Mouse (Mus musculus): ENCODE results near the gene Dhps.

The Dhps gene

DNA sequence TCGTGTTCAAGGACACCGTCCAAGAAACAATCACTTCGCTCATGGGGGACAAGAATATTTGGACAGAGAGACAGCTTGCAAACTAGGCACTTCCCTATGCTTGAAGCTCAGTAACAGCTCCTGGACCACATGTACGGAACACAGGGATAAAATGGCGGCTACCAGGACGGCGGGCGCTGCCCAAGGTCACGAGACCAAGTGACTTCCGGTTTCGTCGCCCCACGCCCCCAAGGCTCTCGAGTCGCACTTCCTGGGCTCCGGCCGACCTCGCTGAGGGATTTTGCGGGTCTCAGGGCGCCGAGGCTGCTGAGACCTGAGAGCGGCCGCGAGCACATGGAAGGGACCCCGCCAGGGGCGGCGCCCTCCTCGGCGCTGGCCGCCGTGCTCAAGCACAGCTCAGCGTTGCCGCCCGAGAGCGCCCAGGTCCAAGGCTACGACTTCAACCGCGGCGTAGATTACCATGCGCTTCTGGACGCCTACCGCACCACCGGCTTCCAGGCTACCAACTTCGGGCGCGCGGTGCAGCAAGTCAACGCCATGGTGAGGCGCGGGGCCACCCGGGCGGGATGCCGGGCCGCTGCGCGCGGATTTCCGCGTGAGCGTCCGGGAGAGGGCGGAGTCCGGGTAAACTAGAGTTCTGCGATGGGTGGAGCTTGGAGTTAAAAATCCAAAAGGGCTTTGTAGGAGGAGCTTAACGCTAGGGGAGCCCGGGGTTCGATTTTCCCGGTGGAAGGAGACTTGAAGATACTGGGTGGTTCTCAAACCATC lies at the start of gene Dhps:
Gene Dhps, plus strand, starts transcription at position 244 of the 768 bp plus-strand sequence.
- peak; percentile 92 for DNase-seq

DNA sequence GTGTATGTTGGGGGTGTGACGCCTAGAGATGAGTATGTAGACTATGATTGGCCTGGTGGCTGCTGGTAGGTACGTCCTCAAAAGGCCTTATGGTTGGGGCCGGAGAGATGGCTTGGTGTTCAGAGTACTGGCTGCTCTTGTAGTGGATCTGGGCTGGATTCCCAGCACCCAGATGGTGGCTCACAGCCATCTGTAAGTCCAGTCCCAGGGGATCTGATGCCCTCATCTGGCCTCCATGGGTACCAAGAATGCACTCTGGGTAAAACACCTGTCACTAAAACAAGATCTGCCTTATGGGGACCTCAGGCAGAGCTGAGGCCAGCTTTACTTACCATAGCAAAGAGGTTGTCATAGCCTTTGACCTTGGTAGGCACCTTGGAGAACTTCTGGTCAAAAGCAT lies 47.7 kb upstream of the Dhps start:
- DNase-seq = peak; percentile 50

DNA sequence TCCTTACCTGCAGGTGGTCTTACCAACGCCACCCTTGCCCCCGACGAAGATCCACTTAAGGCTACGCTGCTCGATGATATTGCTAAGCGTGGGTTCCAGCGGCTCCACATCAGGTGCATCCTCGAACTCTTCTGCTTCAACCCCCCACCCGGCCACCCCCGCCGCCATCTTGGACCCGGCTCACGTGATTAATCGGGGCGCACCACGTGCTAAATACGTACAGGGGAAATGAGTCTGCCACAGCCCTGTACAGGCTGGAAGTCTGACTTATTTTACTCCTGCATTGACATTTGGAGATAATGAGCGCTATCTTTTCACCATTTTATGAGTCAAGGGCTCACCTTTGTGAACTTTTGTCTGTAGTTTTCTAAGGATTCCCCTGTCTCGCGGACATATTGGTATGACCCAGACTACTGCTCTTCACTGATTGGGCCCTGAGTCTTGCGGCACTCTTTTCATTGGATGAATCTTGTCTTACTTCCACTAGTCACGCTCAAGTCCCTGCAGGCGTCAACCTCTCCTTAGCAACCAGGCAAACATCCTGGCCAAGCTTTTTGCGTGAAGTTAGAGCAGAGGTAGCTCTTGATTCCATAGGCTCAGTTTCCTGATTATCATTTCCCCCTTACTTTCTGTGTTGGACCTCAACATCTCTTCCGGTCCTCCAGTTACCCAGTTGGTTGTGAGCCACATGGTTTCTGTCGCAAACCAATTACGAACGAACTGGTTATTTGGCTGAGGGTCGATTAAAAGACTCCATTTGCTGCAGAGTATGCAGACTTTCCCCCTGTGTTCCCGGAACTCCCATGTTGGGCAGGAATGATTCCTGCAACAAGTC lies 46.2 kb upstream of the Dhps start, which contains the start of gene Asna1:
Gene Asna1, minus strand, starts transcription at position 184 of the 835 bp plus-strand sequence.
- DNase-seq = peak; percentile 85

DNA sequence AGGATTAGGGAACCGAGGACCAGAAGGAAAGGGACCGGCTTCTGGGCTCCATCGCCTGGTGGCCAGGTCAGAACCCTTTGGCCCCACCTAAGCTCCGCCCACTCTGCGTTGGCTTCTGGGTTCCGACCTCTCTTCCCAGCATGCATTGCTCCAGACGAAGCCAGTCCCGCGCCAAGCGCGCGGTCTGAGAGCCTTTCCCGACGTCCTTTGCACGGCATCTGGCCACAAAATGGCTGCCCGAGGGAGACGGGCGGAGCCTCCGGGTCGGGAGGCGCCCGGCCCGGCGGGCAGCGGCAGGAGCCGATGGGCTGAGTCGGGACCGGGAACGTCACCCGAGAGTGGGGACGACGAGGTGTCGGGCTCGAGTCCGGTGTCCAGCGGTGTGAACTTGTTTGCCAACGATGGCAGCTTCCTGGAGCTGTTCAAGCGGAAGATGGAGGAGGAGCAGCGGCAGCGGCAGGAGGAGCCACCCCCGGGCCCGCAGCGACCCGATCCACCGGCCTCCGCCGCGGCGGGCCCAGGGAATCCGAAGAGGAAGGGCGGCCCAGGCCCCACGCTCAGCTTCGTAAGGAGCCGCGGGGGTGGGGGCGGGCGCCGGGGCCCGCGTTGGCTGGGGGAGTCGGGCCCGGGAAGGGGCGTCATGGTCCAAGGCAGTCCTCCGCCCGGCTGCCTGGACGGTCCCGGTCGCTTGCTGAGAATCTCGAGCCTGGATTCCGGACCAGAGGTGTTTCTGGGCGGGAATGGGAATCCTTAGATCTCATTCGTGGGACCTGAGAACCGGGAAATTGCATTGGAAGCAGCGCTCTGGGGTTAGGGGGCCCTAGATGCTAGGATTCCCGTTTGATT lies 44.7 kb upstream of the Dhps start, which contains the start of gene Trir:
Gene Trir, plus strand, starts transcription at position 154 of the 846 bp plus-strand sequence.
- peak; percentile 98 for DNase-seq

DNA sequence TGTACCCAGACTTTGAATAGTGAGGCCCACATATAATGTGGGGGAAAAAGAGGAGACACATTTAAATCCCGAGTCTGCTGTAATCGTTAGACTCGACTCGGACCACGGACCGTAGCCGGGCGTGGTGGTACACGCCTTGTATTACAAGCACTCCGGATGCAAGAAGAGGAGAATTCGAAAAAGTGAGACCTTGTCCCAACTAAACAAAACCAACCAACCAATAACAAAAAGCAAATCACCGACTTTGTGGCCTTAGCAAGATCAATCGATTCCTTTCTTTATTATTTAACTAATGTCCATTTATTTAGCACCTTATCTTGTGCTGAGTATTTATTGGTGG lies 44.1 kb upstream of the Dhps start:
- no peak for DNase-seq

DNA sequence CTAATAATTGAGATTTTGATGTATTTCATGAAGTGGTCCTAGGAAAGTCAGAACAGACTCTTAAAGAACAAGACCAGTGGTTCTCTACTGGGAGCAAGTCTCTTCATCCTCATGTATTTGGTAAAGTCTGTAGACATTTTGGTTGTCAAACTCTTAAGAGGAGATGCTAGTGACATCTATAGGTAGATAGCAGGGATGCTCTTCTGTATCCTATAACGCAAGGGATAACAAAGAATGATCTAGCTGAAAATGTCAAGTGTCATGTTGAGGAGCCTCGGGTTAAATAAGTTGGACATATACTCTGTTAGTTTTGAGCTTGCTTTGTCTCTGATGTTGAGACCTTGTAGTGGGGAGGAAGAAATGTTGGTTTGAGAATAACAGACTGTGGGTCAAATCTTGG lies 43.6 kb upstream of the Dhps start:
- DNase-seq = no peak

DNA sequence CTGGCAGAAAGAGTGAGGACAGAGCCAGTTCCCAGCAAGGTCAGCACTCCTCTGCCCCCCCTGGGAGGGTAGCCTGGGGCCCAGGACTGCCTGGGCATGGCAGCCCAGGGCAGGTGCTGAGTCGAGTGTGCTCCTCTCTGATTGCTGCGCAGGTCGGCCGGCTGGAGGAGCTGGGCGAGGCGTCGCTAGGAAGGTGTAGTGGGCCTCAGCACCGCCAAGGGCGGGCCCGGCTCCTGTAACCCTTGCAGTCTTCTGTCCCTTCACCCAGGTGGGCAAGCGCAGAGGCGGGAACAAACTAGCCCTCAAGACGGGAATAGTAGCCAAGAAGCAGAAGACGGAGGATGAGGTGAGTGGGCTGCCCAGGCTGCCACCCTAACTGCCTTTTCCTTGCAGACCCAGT lies 42.3 kb upstream of the Dhps start:
- DNase-seq = peak; percentile 49

DNA sequence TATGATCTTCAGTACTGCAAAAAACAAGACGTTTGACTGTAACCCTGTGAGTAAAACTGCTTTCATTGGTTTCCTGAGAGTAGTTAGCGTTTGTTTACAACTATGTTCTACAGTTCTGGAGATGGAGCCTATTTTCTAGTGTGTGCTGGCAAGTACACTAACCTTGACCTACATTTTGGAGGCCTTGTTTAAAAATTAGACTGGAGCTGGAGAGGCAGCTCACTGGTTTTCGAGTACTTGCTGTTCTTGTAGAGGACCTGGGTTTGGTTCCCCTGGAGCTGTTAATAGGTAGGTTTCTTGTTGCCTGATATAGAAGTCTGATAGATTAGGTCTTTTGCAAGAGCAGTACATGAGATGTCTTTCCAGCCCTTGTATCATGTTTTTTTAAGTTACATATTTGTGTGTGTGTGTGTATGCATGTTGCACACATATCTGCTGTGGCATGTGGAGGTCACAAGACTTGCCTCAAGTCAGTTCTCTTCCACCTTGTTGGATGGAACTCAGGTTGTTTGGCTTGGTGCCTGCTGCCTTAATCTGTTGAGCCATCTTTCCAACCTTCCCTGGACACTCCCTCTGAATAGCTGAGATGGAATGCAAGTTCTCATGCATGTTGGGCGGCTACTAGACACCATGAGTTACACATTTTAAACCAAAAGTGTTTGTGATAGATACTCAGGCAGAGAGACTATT lies 38.8 kb upstream of the Dhps start:
- DNase-seq = no peak

DNA sequence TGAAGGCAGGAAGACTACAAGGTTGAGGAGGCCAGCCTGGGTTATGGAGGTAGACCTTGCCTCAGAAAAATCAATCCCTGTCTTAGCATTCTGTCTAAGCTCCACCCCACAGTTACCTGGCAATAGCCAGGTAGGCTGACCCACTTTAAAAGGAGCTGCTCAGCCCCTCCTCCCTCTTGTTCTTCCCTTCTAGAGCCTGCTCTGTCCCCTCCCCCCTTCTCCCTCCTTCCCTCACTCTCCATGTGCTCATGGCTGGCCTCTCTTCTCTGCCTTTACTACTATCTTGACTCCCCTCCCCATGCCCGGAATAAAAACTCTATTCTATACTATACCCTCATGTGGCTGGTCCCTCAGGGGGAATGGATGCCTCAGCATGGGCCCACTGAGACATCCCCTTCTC lies 37.7 kb upstream of the Dhps start:
- peak; percentile 48 for DNase-seq

DNA sequence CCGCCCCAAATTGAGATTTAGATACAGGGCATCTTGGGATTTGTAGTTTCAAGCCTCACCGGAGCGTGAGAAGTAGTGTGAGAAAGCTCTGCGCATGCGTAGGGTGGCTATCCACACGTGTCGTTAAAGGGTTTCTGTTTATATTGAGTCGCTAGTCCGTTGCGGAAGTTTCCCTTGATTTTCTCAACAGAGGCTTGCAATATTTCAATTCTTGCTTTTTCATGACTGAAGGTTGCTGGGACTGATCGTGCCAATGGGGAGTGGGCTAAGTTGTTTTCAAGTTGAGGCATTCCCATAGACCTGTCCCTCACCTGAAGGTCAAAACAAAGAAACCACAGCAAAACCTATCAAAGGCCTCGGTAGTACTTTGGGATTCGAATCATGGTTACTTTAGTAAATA lies 36.8 kb upstream of the Dhps start:
- peak; percentile 77 for DNase-seq

DNA sequence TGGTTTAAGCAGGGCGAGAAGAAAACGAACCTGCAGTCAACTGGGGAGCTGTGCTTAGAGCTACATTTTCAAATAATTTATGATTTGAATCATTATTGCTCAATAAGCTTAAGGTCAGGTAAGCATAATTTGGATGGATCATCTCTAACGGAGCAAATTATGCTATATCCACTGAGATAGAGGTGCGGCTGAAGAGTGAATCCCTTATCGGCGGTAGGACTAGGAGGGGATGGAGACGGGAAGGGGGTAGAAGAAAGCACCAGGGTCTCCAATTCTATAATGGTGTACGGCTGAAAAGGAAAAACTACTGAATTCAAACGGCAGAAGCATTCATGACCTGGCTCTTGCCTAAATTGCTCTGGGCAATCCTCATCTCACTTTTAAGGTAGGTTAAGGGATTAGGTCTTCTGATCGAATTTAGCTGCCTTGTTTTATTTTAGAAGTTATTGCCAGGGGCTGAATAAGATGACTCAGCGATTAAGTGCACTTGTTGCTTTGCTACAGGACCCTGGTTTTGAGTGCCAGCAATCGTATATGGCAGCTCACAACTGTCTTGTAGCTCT lies 36.3 kb upstream of the Dhps start:
- DNase-seq = peak; percentile 56

DNA sequence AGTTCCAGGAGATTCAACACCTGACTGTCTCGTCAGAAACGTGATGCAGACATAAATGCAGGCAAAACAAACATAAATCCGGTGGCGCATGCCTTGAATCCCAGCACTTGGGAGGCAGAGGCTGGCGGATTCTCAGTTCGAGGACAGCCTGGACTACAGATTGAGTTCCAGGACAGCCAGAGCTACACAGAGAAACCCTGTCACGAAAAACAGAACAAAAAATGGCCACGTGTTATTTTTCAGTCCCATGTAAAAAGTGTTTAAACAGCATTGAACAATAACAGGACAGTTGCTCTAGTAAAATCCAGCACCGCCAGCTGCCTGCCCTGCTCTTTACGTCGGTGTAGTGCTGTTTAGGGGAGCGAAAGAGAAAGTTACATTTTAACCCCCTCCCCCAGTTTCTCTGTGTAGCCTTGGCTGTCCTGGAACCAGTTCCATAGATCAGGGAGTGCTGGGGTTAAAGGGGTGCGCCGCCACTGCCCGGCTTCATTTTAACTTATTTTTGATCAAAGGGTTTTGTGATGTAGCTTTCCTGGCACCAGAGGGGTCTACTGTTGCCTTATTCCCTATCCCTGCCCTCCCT lies 35.7 kb upstream of the Dhps start:
- peak; percentile 59 for DNase-seq

DNA sequence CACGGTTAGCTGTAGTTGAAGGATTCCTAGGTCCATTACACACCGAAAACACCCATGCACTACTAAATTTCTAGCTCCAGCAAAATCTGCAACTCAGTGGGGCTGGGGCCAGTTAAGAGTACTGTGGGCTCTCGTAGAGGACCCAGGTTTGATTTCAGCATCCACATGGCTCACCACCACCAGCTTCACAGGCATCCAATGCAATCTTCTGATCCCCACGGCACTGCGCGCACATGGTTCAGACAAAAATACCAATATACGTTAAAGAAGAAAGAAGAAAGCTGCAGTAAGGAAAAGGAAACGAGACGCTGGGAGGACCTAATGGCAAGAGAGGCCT lies 35.2 kb upstream of the Dhps start:
- no peak for DNase-seq

DNA sequence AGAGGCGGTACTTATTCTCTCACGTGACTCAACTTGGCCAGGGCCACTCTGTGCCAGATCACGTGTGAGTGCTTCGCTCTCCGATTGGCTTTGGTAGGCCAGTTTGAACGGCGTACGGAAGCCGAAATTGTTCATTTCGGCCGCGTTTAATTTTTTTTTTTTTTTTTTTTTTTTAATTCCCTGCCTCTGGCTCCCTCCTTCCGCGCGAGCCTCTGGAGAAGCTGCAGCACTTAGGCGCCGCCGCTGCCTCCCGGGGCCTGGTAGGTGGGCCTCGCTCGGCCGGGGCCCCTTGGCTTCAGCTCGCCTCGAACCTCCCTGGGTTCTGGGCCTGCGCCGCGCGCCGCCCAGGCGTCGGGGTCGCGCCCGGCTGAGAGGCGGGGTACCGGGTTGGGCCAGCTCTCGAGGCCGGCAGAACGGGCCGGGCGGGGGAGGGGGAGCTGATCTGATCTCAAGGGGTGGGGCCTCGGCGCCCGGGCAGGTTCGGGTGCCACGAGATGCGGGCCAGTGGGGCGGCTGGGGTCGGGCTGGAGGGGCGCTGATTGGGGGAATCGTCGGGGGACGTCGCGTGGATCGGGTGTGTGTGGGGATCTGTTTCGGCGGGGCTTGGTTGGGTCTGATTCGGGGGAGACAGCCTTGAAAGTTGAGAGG lies 34.7 kb upstream of the Dhps start, which contains the start of gene Tnpo2:
Gene Tnpo2, plus strand, starts transcription at position 198 of the 648 bp plus-strand sequence.
- peak; percentile 95 for DNase-seq

DNA sequence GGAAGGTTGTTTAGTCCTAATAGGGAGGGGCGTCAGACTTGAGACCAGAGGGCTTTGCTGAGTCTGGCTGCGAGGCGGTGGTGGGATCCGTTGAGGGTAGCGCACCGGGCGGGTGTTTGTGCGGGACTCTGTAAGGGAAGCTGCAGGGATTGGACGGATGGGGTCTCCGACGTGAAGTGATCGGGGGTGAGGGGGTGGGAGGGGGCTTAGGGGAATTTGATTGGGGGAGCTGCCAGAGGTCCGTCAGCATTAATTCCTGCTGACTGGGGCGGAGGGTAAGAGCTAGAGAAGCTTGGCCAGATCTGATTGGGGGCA lies 34.2 kb upstream of the Dhps start:
- no peak for DNase-seq

DNA sequence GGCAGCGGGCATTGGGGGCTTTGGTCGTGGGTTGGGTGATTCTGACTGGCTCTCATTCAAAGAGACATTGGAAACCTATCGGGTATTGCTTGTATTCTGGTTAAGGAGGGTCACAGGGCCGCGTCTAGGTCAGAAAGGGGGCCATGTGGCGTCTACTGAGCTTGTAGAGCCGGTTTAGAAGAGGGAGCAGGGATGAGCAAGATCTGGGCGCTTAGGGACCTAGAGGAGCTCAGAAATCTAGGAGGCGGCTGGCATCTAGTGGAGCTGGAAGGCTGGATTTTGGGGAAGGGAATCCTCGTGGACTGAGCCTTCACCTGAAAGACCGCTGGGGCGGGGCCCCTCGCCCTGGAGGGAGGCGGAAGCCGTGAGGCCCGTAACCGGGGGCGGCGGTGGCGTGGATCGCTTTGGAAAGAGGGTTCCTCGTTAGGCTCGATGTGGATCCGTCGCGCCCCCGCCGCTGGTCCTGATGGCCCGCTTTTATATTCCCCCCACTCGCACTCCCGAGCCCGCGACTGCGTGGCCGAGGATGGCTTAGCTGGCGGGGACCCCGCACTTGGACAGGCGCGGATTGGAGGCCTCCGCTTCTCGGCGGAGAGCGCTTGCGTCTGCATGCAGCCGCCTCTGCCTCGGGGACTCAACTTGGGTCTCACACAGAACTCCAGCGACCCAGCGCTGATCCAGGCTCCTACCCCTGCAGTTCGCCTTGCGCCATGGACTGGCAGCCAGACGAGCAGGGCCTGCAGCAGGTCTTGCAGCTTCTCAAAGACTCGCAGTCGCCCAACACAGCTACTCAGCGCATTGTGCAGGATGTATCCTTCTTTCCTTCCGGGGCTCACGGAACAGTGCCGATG lies 33.7 kb upstream of the Dhps start:
- peak; percentile 68 for DNase-seq

DNA sequence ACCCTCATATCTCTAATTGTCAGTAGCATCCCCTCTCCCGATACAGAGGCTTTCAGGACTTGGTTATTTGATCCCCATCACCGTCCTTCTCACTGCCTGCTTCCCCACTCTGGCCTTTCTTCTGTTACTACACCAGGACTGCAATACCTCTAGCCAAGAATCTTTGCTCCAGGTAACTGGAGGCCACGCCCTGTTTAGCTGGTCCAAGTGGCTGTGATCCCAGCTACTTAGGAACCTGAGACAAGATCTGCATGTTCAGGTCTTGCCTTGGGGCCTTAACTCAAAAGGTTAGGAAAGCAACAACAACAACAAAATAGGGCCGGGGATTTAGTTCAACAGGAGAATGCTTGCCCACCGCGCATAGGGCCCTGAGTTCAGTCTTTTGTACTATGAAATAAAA lies 27.9 kb upstream of the Dhps start:
- no peak for DNase-seq

DNA sequence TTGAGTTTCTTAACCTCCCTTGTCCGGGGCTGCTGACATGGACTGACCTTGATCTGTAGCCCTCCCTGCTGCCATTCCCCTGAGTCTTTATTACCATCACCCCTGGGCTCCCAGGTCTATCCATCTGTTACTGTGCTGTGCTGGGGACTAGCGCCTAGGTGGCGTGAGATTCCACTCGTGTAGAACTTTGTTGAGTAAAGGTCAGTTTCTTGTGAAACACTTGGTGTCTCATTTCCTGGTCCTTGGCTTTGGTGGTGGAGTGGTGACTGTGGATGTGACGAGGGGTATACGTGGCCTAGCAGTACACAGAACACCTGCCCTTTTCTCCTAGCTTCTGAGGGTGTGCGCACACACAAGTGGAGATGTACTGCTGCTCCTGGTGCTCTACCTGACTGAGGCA lies 14.2 kb upstream of the Dhps start:
- DNase-seq = no peak

DNA sequence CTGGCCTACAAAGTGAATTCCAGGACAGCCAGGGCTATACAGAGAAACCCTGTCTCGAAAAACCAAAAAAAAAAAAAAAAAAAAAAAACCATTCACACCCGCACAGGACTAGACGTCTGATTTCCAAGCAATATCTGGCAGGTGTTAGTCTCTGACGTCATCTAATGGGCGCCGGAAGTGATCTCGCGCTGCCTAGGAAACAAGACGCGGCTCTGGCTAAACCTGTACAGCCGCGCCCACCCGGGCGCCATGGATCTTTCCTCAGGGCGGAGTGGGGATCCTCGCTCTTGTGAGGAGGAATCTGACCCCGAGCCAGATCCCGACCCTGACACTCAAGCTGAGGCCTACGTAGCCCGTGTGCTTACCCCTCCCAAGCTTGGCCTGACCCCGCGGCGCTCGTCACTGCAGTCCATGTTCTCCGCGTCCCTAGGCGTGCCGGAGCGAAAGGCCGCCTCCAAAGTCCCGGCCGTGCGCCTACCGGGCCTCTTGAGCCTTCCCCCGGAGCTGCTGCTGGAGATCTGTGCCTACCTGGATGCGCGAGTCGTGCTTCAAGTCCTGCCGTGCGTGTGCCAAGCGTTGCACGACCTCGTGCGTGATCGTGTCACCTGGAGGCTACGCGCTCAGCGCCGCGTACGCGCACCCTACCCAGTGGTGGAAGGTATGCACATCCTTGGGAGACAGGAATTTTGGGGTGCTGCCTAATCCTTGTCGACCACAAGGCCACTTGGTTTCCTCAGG lies 11.5 kb upstream of the Dhps start, which contains the start of gene Fbxw9:
Gene Fbxw9, plus strand, starts transcription at position 177 of the 738 bp plus-strand sequence.
- peak; percentile 91 for DNase-seq

DNA sequence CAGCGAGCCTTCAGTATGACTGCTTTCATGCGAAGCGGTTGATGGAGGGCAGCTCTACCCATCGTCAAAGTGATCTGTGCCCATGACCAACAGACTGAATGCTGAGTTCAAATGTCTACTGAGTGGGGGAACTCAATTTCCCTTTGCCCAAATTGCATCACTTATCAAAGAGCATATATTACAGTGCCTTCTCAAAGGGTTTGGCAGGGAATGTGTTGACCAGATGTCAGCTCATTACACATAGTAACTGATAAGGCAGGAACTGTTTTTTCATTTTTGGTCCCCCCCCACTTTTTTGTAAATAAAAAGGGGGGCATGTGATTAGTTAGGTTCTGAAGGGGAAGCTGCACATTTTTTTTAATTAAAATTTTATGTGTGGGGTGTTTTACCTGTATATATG lies 9.0 kb upstream of the Dhps start:
- DNase-seq = no peak

All from cerebellum, adult 9-11 months (tissue).